Mouse (Mus musculus) limb, embryonic 11.5 days (tissue): Measurements from ENCODE around the gene Bcat2. TPM values are rescaled to one million over a fixed set of nuclear protein-coding genes. Genes with fewer than 3 reads are reported as not detected.

Source experiments
- ATAC-seq: fragments of 200-750 bp; cut with Nextera tagmentation; 2 replicates; pipeline ENCODE4 v1.8.0; 2017; ENCODE audit warnings: low read depth; ENCODE audit not compliant: insufficient number of reproducible peaks, low FRiP score, low TSS enrichment
- DNase-seq: peaks from one replicate; pipeline ENCODE4 v3.0.0-alpha.2; 2015; ENCODE audit warnings: low spot score
- H3K27ac ChIP-seq: fragments of 300-500 bp; sonication (generic); replicated peaks from 2 replicates; pipeline ENCODE4 v1.5.1; 2014; ENCODE audit warnings: low read depth, mild to moderate bottlenecking, low read length
- H3K27me3 ChIP-seq: fragments of 300-500 bp; sonication (generic); 2 replicates; pipeline ENCODE4 v1.6.1; 2014; ENCODE audit warnings: mild to moderate bottlenecking, low read length, mixed read lengths; ENCODE audit not compliant: control insufficient read depth, insufficient read depth
- H3K36me3 ChIP-seq: fragments of 300-500 bp; sonication (generic); 2 replicates; pipeline ENCODE4 v1.6.1; 2014; ENCODE audit warnings: mild to moderate bottlenecking, low read length, moderate library complexity, mixed read lengths; ENCODE audit not compliant: control insufficient read depth, insufficient read depth
- H3K4me1 ChIP-seq: fragments of 300-500 bp; sonication (generic); 2 replicates; pipeline ENCODE4 v1.6.1; 2014; ENCODE audit warnings: low read length, mixed read lengths; ENCODE audit not compliant: control insufficient read depth, insufficient read depth
- H3K4me2 ChIP-seq: fragments of 300-500 bp; sonication (generic); 2 replicates; pipeline ENCODE4 v1.6.1; 2014; ENCODE audit warnings: low read depth, mild to moderate bottlenecking, moderate library complexity; ENCODE audit not compliant: severe bottlenecking
- H3K4me3 ChIP-seq: fragments of 300-500 bp; sonication (generic); 2 replicates; pipeline ENCODE4 v1.5.1; 2014; ENCODE audit warnings: low read depth, low read length
- H3K9ac ChIP-seq: fragments of 300-500 bp; sonication (generic); 2 replicates; pipeline ENCODE4 v1.6.1; 2014; ENCODE audit warnings: mild to moderate bottlenecking, low read length
- H3K9me3 ChIP-seq: fragments of 300-500 bp; sonication (generic); 2 replicates; pipeline ENCODE4 v1.6.1; 2016; ENCODE audit warnings: low read length; ENCODE audit not compliant: control insufficient read depth
- WGBS: fragments of 180-500 bp; shearing (Covaris S2); extraction: QIAGEN DNeasy Blood & Tissue Kit; methylation state at CpG from one replicate; pipeline ENCODE4 v1.1.7; 2014; 5-methylcytosine and 5-hydroxymethylcytosine counted together
- polyA plus RNA-seq: library from polyadenylated mRNA; unstranded; fragments of >200 nt; fragmentation: Nextera tagmentation; extraction: Ambion mirVana; gene quantifications from 2 replicates; pipeline ENCODE4 v1.2.1, GENCODE M21; 2014

Bcat2 gene
- polyA plus RNA-seq, 1 experiment from 2014 or later = 50.7 TPM

- Histone ChIP-seq H3K27me3 (no peaks in the 10 kb centered on the region), H3K27ac (no peak overlapping the region), H3K4me3 (no peak overlapping the region), H3K36me3 (peaks cover 14% of the 10 kb centered on the region), H3K9me3 (no peaks in the 10 kb centered on the region), H3K9ac (no peak overlapping the region), H3K4me2 (no peak overlapping the region), H3K4me1 (no peaks in the 10 kb centered on the region)
- WGBS = 94% methylated on average over 23 of the region's 23 CpGs
- ATAC-seq (no peak), DNase-seq (no peak)
Measured at GRCm38 (mm10) chr7:45587631-45588592, 18.0 kb downstream of the Bcat2 start.

GRCm38 (mm10) chr7:45589173-45589572, 19.2 kb downstream of the Bcat2 start:
- H3K4me3 ChIP-seq = peak overlapping the region; percentile 9
- ATAC-seq = peak; percentile 95
- H3K27me3 ChIP-seq = no peaks in the 10 kb centered on the region
- peak overlapping the region; percentile 34 for H3K4me2 ChIP-seq
- peak; percentile 93 for DNase-seq
- H3K9ac ChIP-seq = peak overlapping the region; percentile 17; the same call in 1 of the 2 replicates
- WGBS = 5% methylated on average over 19 of the region's 19 CpGs
- H3K4me1 ChIP-seq = no peaks in the 10 kb centered on the region
- H3K36me3 ChIP-seq = peaks cover 14% of the 10 kb centered on the region
- no peak overlapping the region for H3K27ac ChIP-seq
- H3K9me3 ChIP-seq = no peaks in the 10 kb centered on the region

GRCm38 (mm10) chr7:45589898-45590297, 19.9 kb downstream of the Bcat2 start:
- H3K36me3 ChIP-seq = peaks cover 13% of the 10 kb centered on the region
- H3K27me3 ChIP-seq = no peaks in the 10 kb centered on the region
- H3K4me3 ChIP-seq = no peak overlapping the region; the same call in 1 of the 2 replicates
- H3K9ac ChIP-seq = no peak overlapping the region; the same call in 1 of the 2 replicates
- H3K27ac ChIP-seq = no peak overlapping the region
- H3K4me1 ChIP-seq = no peaks in the 10 kb centered on the region
- H3K9me3 ChIP-seq = no peaks in the 10 kb centered on the region
- ATAC-seq (no peak), DNase-seq (no peak)
- H3K4me2 ChIP-seq = no peak overlapping the region
- WGBS = 94% methylated on average over 5 of the region's 5 CpGs

GRCm38 (mm10) chr7:45590874-45591273, 20.9 kb downstream of the Bcat2 start:
- H3K9ac ChIP-seq = no peak overlapping the region
- no peaks in the 10 kb centered on the region for H3K9me3 ChIP-seq
- no peak overlapping the region for H3K4me2 ChIP-seq
- no peaks in the 10 kb centered on the region for H3K27me3 ChIP-seq
- H3K4me1 ChIP-seq = no peaks in the 10 kb centered on the region
- WGBS = 69% methylated on average over 3 of the region's 3 CpGs
- H3K27ac ChIP-seq = no peak overlapping the region
- H3K4me3 ChIP-seq = no peak overlapping the region
- no peak for DNase-seq
- peaks cover 6% of the 10 kb centered on the region for H3K36me3 ChIP-seq
- no peak for ATAC-seq

- WGBS = 79% methylated on average over 7 of the region's 7 CpGs
- Histone ChIP-seq H3K4me2 (no peak overlapping the region), H3K27me3 (no peaks in the 10 kb centered on the region)
Measured at GRCm38 (mm10) chr7:45591880-45592279, 21.9 kb downstream of the Bcat2 start.

GRCm38 (mm10) chr7:45593118-45593815, 23.3 kb downstream of the Bcat2 start:
- Histone ChIP-seq H3K9me3 (no peaks in the 10 kb centered on the region), H3K4me1 (no peaks in the 10 kb centered on the region), H3K4me3 (no peak overlapping the region), H3K27ac (no peak overlapping the region), H3K27me3 (no peaks in the 10 kb centered on the region), H3K9ac (no peak overlapping the region), H3K4me2 (no peak overlapping the region), H3K36me3 (no peaks in the 10 kb centered on the region)
- peak; percentile 78 for DNase-seq
- WGBS = 25% methylated on average over 10 of the region's 10 CpGs
- ATAC-seq = no peak

More at GRCm38 (mm10) chr7:45591880-45592279, 21.9 kb downstream of the Bcat2 start:
- Histone ChIP-seq H3K4me1 (no peaks in the 10 kb centered on the region), H3K27ac (no peak overlapping the region), H3K36me3 (peaks cover 3% of the 10 kb centered on the region; the same call in 1 of the 2 replicates), H3K9me3 (no peaks in the 10 kb centered on the region), H3K4me3 (no peak overlapping the region), H3K9ac (no peak overlapping the region)
- ATAC-seq (no peak), DNase-seq (no peak)

- no peak overlapping the region for H3K4me2 ChIP-seq
- H3K36me3 ChIP-seq = no peaks in the 10 kb centered on the region
- H3K9me3 ChIP-seq = no peaks in the 10 kb centered on the region
- no peak for DNase-seq
- H3K4me1 ChIP-seq = no peaks in the 10 kb centered on the region
- no peaks in the 10 kb centered on the region for H3K27me3 ChIP-seq
- WGBS = 80% methylated on average over 4 of the region's 4 CpGs
- H3K27ac ChIP-seq = no peak overlapping the region
- no peak for ATAC-seq
- H3K9ac ChIP-seq = no peak overlapping the region
- no peak overlapping the region for H3K4me3 ChIP-seq
Measured at GRCm38 (mm10) chr7:45595176-45595575, 25.2 kb downstream of the Bcat2 start.

- Histone ChIP-seq H3K9me3 (no peaks in the 10 kb centered on the region), H3K27me3 (no peaks in the 10 kb centered on the region), H3K9ac (no peak overlapping the region), H3K36me3 (no peaks in the 10 kb centered on the region), H3K4me3 (no peak overlapping the region), H3K4me1 (no peaks in the 10 kb centered on the region), H3K4me2 (no peak overlapping the region), H3K27ac (no peak overlapping the region)
- DNase-seq (no peak), ATAC-seq (no peak)
- WGBS = 81% methylated on average over 1 of the region's 1 CpGs
Measured at GRCm38 (mm10) chr7:45596107-45596506, 26.2 kb downstream of the Bcat2 start.
